Mouse (Mus musculus): ENCODE measurements at regions not wholly inside any gene's neighbourhood (a gene's known extent, or its start where the extent isn't known, plus 50 kb on each side); places are given as distances from the start of the nearest gene placed in this dataset.

DNA sequence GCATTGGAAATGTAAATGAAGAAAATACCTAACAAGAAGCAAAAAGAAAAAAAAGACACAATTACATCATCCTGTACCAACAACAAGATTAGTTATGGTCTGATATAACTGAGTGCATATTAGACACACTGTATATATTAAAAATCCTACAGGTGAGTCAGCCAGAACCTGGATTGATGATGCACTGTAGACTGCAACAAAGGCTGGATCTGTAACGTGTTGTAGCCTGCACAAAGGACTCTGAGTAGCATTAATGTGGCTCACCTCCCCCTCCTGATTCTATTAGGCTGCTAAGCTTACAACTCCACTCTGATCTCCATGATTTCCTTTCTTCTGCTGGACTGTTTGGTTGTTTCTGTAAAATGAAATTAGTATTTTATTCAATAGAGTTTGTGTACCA, 1383.4 kb downstream of the Defb40 start:
- no peak for ATAC-seq (ENCODE audit: low read depth)
- 31% methylated on average over 1 of the region's 1 CpGs for WGBS (ENCODE audit: insufficient replicate concordance)
- Histone ChIP-seq H3K9ac (no peak overlapping the region), H3K4me3 (replicated peaks) (no peak overlapping the region), H3K27ac (no peak overlapping the region), H3K9me3 (replicated peaks) (no peaks in the 10 kb centered on the region), H3K4me1 (replicated peaks) (no peaks in the 10 kb centered on the region), H3K36me3 (no peaks in the 10 kb centered on the region), H3K27me3 (no peaks in the 10 kb centered on the region), H3K4me2 (no peak overlapping the region)
- no peak for DNase-seq

DNA sequence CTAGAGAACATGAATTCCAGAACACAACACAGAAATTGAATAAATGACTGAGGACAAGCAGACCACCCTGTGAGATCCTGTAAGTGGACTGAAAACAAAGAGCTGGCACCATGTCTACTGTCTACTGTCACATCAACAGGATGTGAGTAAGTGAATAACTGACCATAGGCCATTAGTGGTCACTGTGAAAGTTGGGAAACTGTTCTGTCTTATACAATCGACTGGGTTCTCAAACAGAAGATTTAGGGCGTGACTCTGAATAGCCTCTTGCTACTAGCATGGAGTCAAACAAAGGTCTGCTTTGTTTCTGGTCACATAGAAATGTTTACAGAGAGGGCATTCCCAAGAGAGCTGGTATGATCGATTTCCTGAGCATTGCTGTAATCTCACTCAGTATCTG, 1387.9 kb downstream of the Defb40 start:
- no peaks in the 10 kb centered on the region for H3K27me3 ChIP-seq
- no peak overlapping the region for H3K27ac ChIP-seq
- 40% methylated on average over 3 of the region's 3 CpGs for WGBS (ENCODE audit: insufficient replicate concordance)
- no peak for ATAC-seq (ENCODE audit: low read depth)
- H3K9ac ChIP-seq = no peak overlapping the region
- no peaks in the 10 kb centered on the region for H3K9me3 ChIP-seq (replicated peaks)
- H3K4me2 ChIP-seq = no peak overlapping the region
- no peak for DNase-seq
- H3K4me3 ChIP-seq (replicated peaks) = no peak overlapping the region
- H3K36me3 ChIP-seq = no peaks in the 10 kb centered on the region
- no peaks in the 10 kb centered on the region for H3K4me1 ChIP-seq (replicated peaks)

DNA sequence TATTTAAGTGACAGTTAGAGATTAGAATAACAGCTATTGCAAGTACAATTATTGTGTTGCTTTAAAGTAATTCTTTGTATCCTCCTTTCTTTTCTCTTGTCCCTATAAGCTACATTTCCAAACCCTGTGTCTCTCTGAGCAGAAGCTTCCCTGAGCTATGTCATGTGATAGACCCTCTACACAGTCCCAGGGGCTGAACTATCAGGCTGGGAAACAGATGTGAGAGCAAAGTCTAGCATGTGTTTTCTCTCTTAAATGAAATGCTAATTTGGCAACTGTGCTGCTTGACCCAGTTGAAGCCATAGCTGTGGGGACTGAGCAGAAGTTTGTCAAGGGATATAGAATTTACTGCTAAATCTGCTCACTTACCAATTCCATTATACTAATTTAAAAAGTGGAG, 1389.9 kb downstream of the Defb40 start:
- Histone ChIP-seq H3K4me2 (no peak overlapping the region), H3K36me3 (no peaks in the 10 kb centered on the region), H3K4me1 (replicated peaks) (no peaks in the 10 kb centered on the region), H3K27me3 (no peaks in the 10 kb centered on the region), H3K4me3 (replicated peaks) (no peak overlapping the region), H3K9ac (no peak overlapping the region), H3K9me3 (replicated peaks) (no peaks in the 10 kb centered on the region), H3K27ac (no peak overlapping the region)
- DNase-seq = no peak
- no peak for ATAC-seq (ENCODE audit: low read depth)

DNA sequence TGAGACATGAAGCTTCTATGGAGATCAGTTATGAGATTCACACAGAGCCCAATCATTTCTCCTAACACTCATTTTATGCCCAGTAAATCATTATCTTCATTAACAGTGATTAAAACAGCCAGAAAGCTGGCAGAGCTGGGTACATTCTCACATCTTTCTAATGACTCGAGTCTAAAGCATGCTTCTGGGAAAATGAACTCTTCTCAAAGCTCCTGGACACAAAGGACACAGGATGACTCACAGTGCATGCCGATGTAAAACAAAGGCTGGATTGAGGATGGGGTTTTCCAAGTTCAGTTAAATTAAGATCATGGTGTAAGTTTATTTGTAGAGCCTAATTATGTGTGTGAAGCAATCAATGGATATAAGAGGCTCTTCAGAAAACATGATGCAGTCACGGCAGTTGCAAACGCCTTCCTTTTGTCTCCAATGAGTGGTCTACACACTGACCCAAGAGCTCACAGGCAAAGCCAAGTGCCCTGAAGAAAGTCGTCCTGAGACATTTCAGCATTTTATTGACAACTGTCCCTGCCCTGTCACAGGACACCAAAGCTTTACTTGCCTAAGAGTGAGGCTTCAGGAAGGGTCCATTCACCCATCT, 1390.7 kb downstream of the Defb40 start:
- H3K4me1 ChIP-seq (replicated peaks) = no peaks in the 10 kb centered on the region
- ATAC-seq (ENCODE audit: low read depth) = no peak
- H3K9ac ChIP-seq = no peak overlapping the region
- WGBS (ENCODE audit: insufficient replicate concordance) = 56% methylated on average over 5 of the region's 5 CpGs
- DNase-seq = no peak
- no peak overlapping the region for H3K4me3 ChIP-seq (replicated peaks)
- H3K4me2 ChIP-seq = no peak overlapping the region
- H3K36me3 ChIP-seq = no peaks in the 10 kb centered on the region
- no peaks in the 10 kb centered on the region for H3K9me3 ChIP-seq (replicated peaks)
- H3K27ac ChIP-seq = no peak overlapping the region
- no peaks in the 10 kb centered on the region for H3K27me3 ChIP-seq
